Mouse (Mus musculus) thymus, postnatal 14 days (tissue): ENCODE measurements around the gene Rbm43.

Experiments
- DNase-seq: peaks from one replicate; pipeline ENCODE4 v3.0.0; 2021

The Rbm43 gene

GRCm38 (mm10) chr2:51934574-51935334 lies at the start of gene Rbm43:
TSS of gene Rbm43 (minus strand) at chr2:51935163.
- peak; percentile 87 for DNase-seq

GRCm38 (mm10) chr2:51982288-51982687 lies 47.3 kb upstream of the Rbm43 start:
- DNase-seq: no peak

- DNase-seq: no peak
These were observed 46.7 kb upstream of the Rbm43 start for GRCm38 (mm10) chr2:51981630-51982029.

- DNase-seq: peak; percentile 28
These were observed 38.5 kb upstream of the Rbm43 start, which contains the start of gene Nmi for GRCm38 (mm10) chr2:51973410-51973968. TSS of gene Nmi (minus strand) at chr2:51973494.

GRCm38 (mm10) chr2:51972641-51973409 lies 37.9 kb upstream of the Rbm43 start:
- peak; percentile 68 for DNase-seq

GRCm38 (mm10) chr2:51972142-51972541 lies 37.2 kb upstream of the Rbm43 start:
- DNase-seq: peak; percentile 58

GRCm38 (mm10) chr2:51970897-51971296 lies 35.9 kb upstream of the Rbm43 start:
- DNase-seq: no peak

GRCm38 (mm10) chr2:51967288-51967687 lies 32.3 kb upstream of the Rbm43 start:
- no peak for DNase-seq

- no peak for DNase-seq
These were observed 18.8 kb upstream of the Rbm43 start for GRCm38 (mm10) chr2:51953648-51954204.

GRCm38 (mm10) chr2:51950876-51951275 lies 15.9 kb upstream of the Rbm43 start:
- DNase-seq: no peak

- no peak for DNase-seq
These were observed 13.3 kb upstream of the Rbm43 start for GRCm38 (mm10) chr2:51948105-51948830.

- no peak for DNase-seq
These were observed 10.8 kb upstream of the Rbm43 start for GRCm38 (mm10) chr2:51945812-51946211.

GRCm38 (mm10) chr2:51941832-51942231 lies 6.9 kb upstream of the Rbm43 start:
- no peak for DNase-seq

- DNase-seq: no peak
These were observed 3.8 kb upstream of the Rbm43 start for GRCm38 (mm10) chr2:51938750-51939149.

GRCm38 (mm10) chr2:51937004-51937403 lies 2.0 kb upstream of the Rbm43 start:
- DNase-seq: no peak

GRCm38 (mm10) chr2:51936585-51936984 lies 1.6 kb upstream of the Rbm43 start:
- no peak for DNase-seq

GRCm38 (mm10) chr2:51935921-51936320 lies 958 bp upstream of the Rbm43 start:
- peak; percentile 28 for DNase-seq

GRCm38 (mm10) chr2:51933341-51934134 lies 1.4 kb downstream of the Rbm43 start:
- DNase-seq: no peak

- DNase-seq: no peak
These were observed 3.7 kb downstream of the Rbm43 start for GRCm38 (mm10) chr2:51931241-51931640.

GRCm38 (mm10) chr2:51914944-51915680 lies 19.9 kb downstream of the Rbm43 start:
- peak; percentile 61 for DNase-seq

- no peak for DNase-seq
These were observed 20.4 kb downstream of the Rbm43 start for GRCm38 (mm10) chr2:51914532-51914931.
